Mouse (Mus musculus) heart, postnatal 0 days (tissue): ENCODE measurements around the gene Smtnl1. TPM values are rescaled to one million over a fixed set of nuclear protein-coding genes. Genes with fewer than 3 reads are reported as not detected.

Source experiments
- ATAC-seq: fragments of 200-750 bp; cut with Nextera tagmentation; 2 replicates; pipeline ENCODE4 v1.8.0; 2017; ENCODE audit warnings: low read depth, moderate number of reproducible peaks, moderate library complexity; ENCODE audit not compliant: insufficient read depth
- DNase-seq: peaks from one replicate; pipeline ENCODE4 v3.0.0-alpha.2; 2016; ENCODE audit warnings: low spot score
- H3K27ac ChIP-seq: fragments of 300-500 bp; sonication (generic); 2 replicates; pipeline ENCODE4 v1.5.1; 2014; ENCODE audit warnings: low read depth, mild to moderate bottlenecking
- H3K27me3 ChIP-seq: fragments of 300-500 bp; sonication (generic); 2 replicates; pipeline ENCODE4 v1.6.1; 2014; ENCODE audit warnings: low read length, mixed read lengths; ENCODE audit not compliant: control insufficient read depth, insufficient read depth
- H3K36me3 ChIP-seq: fragments of 300-500 bp; sonication (generic); replicated peaks from 2 replicates; pipeline ENCODE4 v1.6.1; 2014; ENCODE audit warnings: low read length, mixed read lengths; ENCODE audit not compliant: control insufficient read depth, insufficient read depth
- H3K4me1 ChIP-seq: fragments of 300-500 bp; sonication (generic); 2 replicates; pipeline ENCODE4 v1.6.1; 2014; ENCODE audit warnings: antibody characterized with exemption; ENCODE audit not compliant: control insufficient read depth, insufficient read depth
- H3K4me2 ChIP-seq: fragments of 300-500 bp; sonication (generic); 2 replicates; pipeline ENCODE4 v1.6.1; 2014; ENCODE audit warnings: low read depth, mild to moderate bottlenecking, low read length, moderate library complexity
- H3K4me3 ChIP-seq: fragments of 300-500 bp; sonication (generic); 2 replicates; pipeline ENCODE4 v1.5.1; 2014; ENCODE audit warnings: low read depth, low read length
- H3K9ac ChIP-seq: fragments of 300-500 bp; sonication (generic); replicated peaks from 2 replicates; pipeline ENCODE4 v1.6.1; 2014; ENCODE audit warnings: low read depth, low read length, mixed read lengths
- H3K9me3 ChIP-seq: fragments of 300-500 bp; sonication (generic); replicated peaks from 2 replicates; pipeline ENCODE4 v1.6.1; 2016; ENCODE audit warnings: low read length; ENCODE audit not compliant: control insufficient read depth
- CTCF ChIP-seq: IDR thresholded peaks from 2 replicates; pipeline ENCODE4 v1.5.1; 2016; ENCODE audit warnings: antibody characterized with exemption, control low read depth, low read depth
- EP300 ChIP-seq: IDR thresholded peaks from 2 replicates; pipeline ENCODE4 v1.6.1; 2016; ENCODE audit warnings: antibody characterized with exemption, low read depth
- WGBS: fragments of 180-500 bp; shearing (Covaris S2); extraction: QIAGEN DNeasy Blood & Tissue Kit; methylation state at CpG from one replicate; pipeline ENCODE4 v1.1.7; 2014; 5-methylcytosine and 5-hydroxymethylcytosine counted together
- polyA plus RNA-seq: library from polyadenylated mRNA; unstranded; fragments of >200 nt; fragmentation: Nextera tagmentation; extraction: Ambion mirVana; gene quantifications from 2 replicates; pipeline ENCODE4 v1.2.1, GENCODE M21; 2015
- total RNA-seq: library from RNA; depleted of rRNA; stranded (reverse); fragments of >200 nt; gene quantifications from 2 replicates; pipeline ENCODE4 v1.2.3, GENCODE M21; 2014; ENCODE audit warnings: low replicate concordance

Smtnl1 gene
- total and polyA plus RNA-seq, 2 experiments from 2014 or later: 0.12 TPM; not detected in 1

GRCm38 (mm10) chr2:84851130-84852040 is 28.9 kb upstream of the Smtnl1 start:
- Histone ChIP-seq H3K4me3 (no peak overlapping the region), H3K36me3 (peaks cover 3% of the 10 kb centered on the region; the same call in 1 of the 2 replicates), H3K9ac (no peak overlapping the region), H3K9me3 (no peaks in the 10 kb centered on the region), H3K4me1 (no peaks in the 10 kb centered on the region), H3K27me3 (no peaks in the 10 kb centered on the region), H3K4me2 (peak overlapping the region; percentile 39), H3K27ac (no peak overlapping the region)
- peak; percentile 43 for DNase-seq
- WGBS: 39% methylated on average over 23 of the region's 23 CpGs
- ATAC-seq: peak; percentile 82
- no peak for TF ChIP-seq CTCF
- TF ChIP-seq EP300: no peak

- H3K9ac ChIP-seq: no peak overlapping the region
- 0 out of 2 replicates have a peak, but pooled peaks cover under 1% of the 10 kb centered on the region for H3K4me1 ChIP-seq
- H3K4me2 ChIP-seq: peak overlapping the region; percentile 39
- TF ChIP-seq CTCF (no peak), EP300 (no peak)
- H3K36me3 ChIP-seq: peaks cover 3% of the 10 kb centered on the region; the same call in 1 of the 2 replicates
- H3K27ac ChIP-seq: no peak overlapping the region
- 54% methylated on average over 7 of the region's 7 CpGs for WGBS
- DNase-seq (no peak), ATAC-seq (no peak)
- no peak overlapping the region for H3K4me3 ChIP-seq
- no peaks in the 10 kb centered on the region for H3K9me3 ChIP-seq
- no peaks in the 10 kb centered on the region for H3K27me3 ChIP-seq
These were observed 28.1 kb upstream of the Smtnl1 start for GRCm38 (mm10) chr2:84850407-84851129.

- no peaks in the 10 kb centered on the region for H3K36me3 ChIP-seq
- peaks cover 19% of the 10 kb centered on the region for H3K4me1 ChIP-seq
- H3K27me3 ChIP-seq: no peaks in the 10 kb centered on the region
- no peak overlapping the region for H3K27ac ChIP-seq
- H3K9ac ChIP-seq: no peak overlapping the region
- H3K9me3 ChIP-seq: no peaks in the 10 kb centered on the region
- TF ChIP-seq CTCF (no peak), EP300 (no peak)
- DNase-seq (no peak), ATAC-seq (no peak)
- H3K4me3 ChIP-seq: no peak overlapping the region
- H3K4me2 ChIP-seq: no peak overlapping the region
- 6% methylated on average over 1 of the region's 1 CpGs for WGBS
These were observed 22.8 kb upstream of the Smtnl1 start for GRCm38 (mm10) chr2:84845226-84845625.

GRCm38 (mm10) chr2:84843654-84844053 is 21.2 kb upstream of the Smtnl1 start:
- Histone ChIP-seq H3K9me3 (no peaks in the 10 kb centered on the region), H3K36me3 (no peaks in the 10 kb centered on the region), H3K27me3 (peaks cover 7% of the 10 kb centered on the region), H3K4me1 (peaks cover 27% of the 10 kb centered on the region), H3K4me3 (no peak overlapping the region), H3K27ac (no peak overlapping the region), H3K9ac (no peak overlapping the region), H3K4me2 (no peak overlapping the region)
- TF ChIP-seq EP300 (no peak), CTCF (no peak)
- ATAC-seq: no peak
- WGBS: 80% methylated on average over 6 of the region's 6 CpGs
- no peak for DNase-seq

GRCm38 (mm10) chr2:84841905-84842304 is 19.5 kb upstream of the Smtnl1 start:
- H3K9me3 ChIP-seq: no peaks in the 10 kb centered on the region
- no peak for TF ChIP-seq CTCF
- TF ChIP-seq EP300: no peak
- H3K36me3 ChIP-seq: no peaks in the 10 kb centered on the region
- ATAC-seq: no peak
- H3K27ac ChIP-seq: no peak overlapping the region
- H3K27me3 ChIP-seq: peaks cover 13% of the 10 kb centered on the region
- H3K4me3 ChIP-seq: no peak overlapping the region
- H3K9ac ChIP-seq: no peak overlapping the region
- H3K4me1 ChIP-seq: peaks cover 27% of the 10 kb centered on the region
- peak overlapping the region; percentile 85; the same call in 1 of the 2 replicates for H3K4me2 ChIP-seq
- no peak for DNase-seq
